Mouse (Mus musculus) cerebral cortex, adult 2 months (tissue): ENCODE results near the gene Gtpbp8.

Source experiments
- WGBS: fragments of 180-500 bp; shearing (Covaris S2); methylation state at CpG from one replicate; pipeline ENCODE4 v1.1.7; 2018; 5-methylcytosine and 5-hydroxymethylcytosine counted together

Gtpbp8 gene

GRCm38 (mm10) chr16:44725286-44726223 lies 20.6 kb downstream of the Gtpbp8 start:
- 24% methylated on average over 14 of the region's 14 CpGs for WGBS

GRCm38 (mm10) chr16:44724847-44725246 lies 21.3 kb downstream of the Gtpbp8 start:
- WGBS = under 1% methylated on average over 14 of the region's 14 CpGs

GRCm38 (mm10) chr16:44724083-44724787 lies 21.9 kb downstream of the Gtpbp8 start, which contains the start of gene Nepro:
TSS of gene Nepro (plus strand) at chr16:44724301.
- under 1% methylated on average over 62 of the region's 64 CpGs for WGBS

GRCm38 (mm10) chr16:44722666-44723065 lies 23.5 kb downstream of the Gtpbp8 start:
- 77% methylated on average over 2 of the region's 2 CpGs for WGBS

GRCm38 (mm10) chr16:44720518-44720917 lies 25.6 kb downstream of the Gtpbp8 start:
- 60% methylated on average over 3 of the region's 3 CpGs for WGBS

- WGBS = 67% methylated on average over 7 of the region's 7 CpGs
These were observed 26.8 kb downstream of the Gtpbp8 start for GRCm38 (mm10) chr16:44719349-44719748.

GRCm38 (mm10) chr16:44717838-44718237 lies 28.3 kb downstream of the Gtpbp8 start:
- WGBS = 78% methylated on average over 2 of the region's 2 CpGs

GRCm38 (mm10) chr16:44717141-44717634 lies 29.0 kb downstream of the Gtpbp8 start:
- 47% methylated on average over 2 of the region's 2 CpGs for WGBS

GRCm38 (mm10) chr16:44716305-44717140 lies 29.6 kb downstream of the Gtpbp8 start:
- WGBS = 17% methylated on average over 10 of the region's 10 CpGs

- 36% methylated on average over 4 of the region's 4 CpGs for WGBS
These were observed 42.7 kb downstream of the Gtpbp8 start for GRCm38 (mm10) chr16:44703458-44703857.

GRCm38 (mm10) chr16:44702272-44702671 lies 43.9 kb downstream of the Gtpbp8 start:
- 70% methylated on average over 5 of the region's 5 CpGs for WGBS

GRCm38 (mm10) chr16:44701155-44701554 lies 45.0 kb downstream of the Gtpbp8 start:
- WGBS = 86% methylated on average over 3 of the region's 3 CpGs

- 82% methylated on average over 5 of the region's 5 CpGs for whole genome bisulfite sequencing
These were observed 48.5 kb downstream of the Gtpbp8 start for GRCm38 (mm10) chr16:44697473-44698205.

GRCm38 (mm10) chr16:44695859-44696620 lies 50.1 kb downstream of the Gtpbp8 start:
- 61% methylated on average over 12 of the region's 12 CpGs for WGBS

GRCm38 (mm10) chr16:44695214-44695858 lies 50.8 kb downstream of the Gtpbp8 start:
- WGBS = 86% methylated on average over 8 of the region's 8 CpGs

GRCm38 (mm10) chr16:44693695-44694094 lies 52.5 kb downstream of the Gtpbp8 start:
- WGBS = 77% methylated on average over 6 of the region's 6 CpGs

GRCm38 (mm10) chr16:44692541-44692940 lies 53.6 kb downstream of the Gtpbp8 start:
- 100% methylated on average over 1 of the region's 1 CpGs for WGBS

GRCm38 (mm10) chr16:44691561-44692141 lies 54.5 kb downstream of the Gtpbp8 start:
- 15% methylated on average over 17 of the region's 17 CpGs for WGBS

GRCm38 (mm10) chr16:44691066-44691465 lies 55.1 kb downstream of the Gtpbp8 start:
- 84% methylated on average over 2 of the region's 2 CpGs for WGBS
